Mouse (Mus musculus) hindbrain, postnatal 0 days (tissue): ENCODE measurements around the gene Ldlrad3. TPM values are rescaled to one million over a fixed set of nuclear protein-coding genes. Genes with fewer than 3 reads are reported as not detected.

Source experiments
- ATAC-seq: fragments of 200-750 bp; cut with Nextera tagmentation; 2 replicates; pipeline ENCODE4 v1.8.0; 2017; ENCODE audit warnings: mild to moderate bottlenecking, moderate TSS enrichment, moderate library complexity
- DNase-seq: peaks from one replicate; pipeline ENCODE4 v3.0.0-alpha.2; 2015; ENCODE audit warnings: low spot score
- H3K27ac ChIP-seq: fragments of 300-500 bp; sonication (generic); 2 replicates; pipeline ENCODE4 v1.5.1; 2014; ENCODE audit warnings: mild to moderate bottlenecking
- H3K27me3 ChIP-seq: fragments of 300-500 bp; sonication (generic); 2 replicates; pipeline ENCODE4 v1.6.1; 2014; ENCODE audit warnings: low read length, mixed read lengths; ENCODE audit not compliant: insufficient read depth
- H3K36me3 ChIP-seq: fragments of 300-500 bp; sonication (generic); 2 replicates; pipeline ENCODE4 v1.6.1; 2014; ENCODE audit warnings: low read length, mixed read lengths; ENCODE audit not compliant: insufficient read depth
- H3K4me1 ChIP-seq: fragments of 300-500 bp; sonication (generic); 2 replicates; pipeline ENCODE4 v1.6.1; 2014; ENCODE audit warnings: antibody characterized with exemption, low read length, mixed read lengths; ENCODE audit not compliant: insufficient read depth
- H3K4me2 ChIP-seq: fragments of 300-500 bp; sonication (generic); 2 replicates; pipeline ENCODE4 v1.6.1; 2014; ENCODE audit warnings: low read depth, mild to moderate bottlenecking, low read length, moderate library complexity, mixed read lengths
- H3K4me3 ChIP-seq: fragments of 300-500 bp; sonication (generic); 2 replicates; pipeline ENCODE4 v1.5.1; 2014; ENCODE audit warnings: low read length
- H3K9ac ChIP-seq: fragments of 300-500 bp; sonication (generic); replicated peaks from 2 replicates; pipeline ENCODE4 v1.6.1; 2014; ENCODE audit warnings: mild to moderate bottlenecking, low read length, moderate library complexity, mixed read lengths
- H3K9me3 ChIP-seq: fragments of 300-500 bp; sonication (generic); 2 replicates; pipeline ENCODE4 v1.6.1; 2016; ENCODE audit warnings: low read length, mixed read lengths
- CTCF ChIP-seq: IDR thresholded peaks from 2 replicates; pipeline ENCODE4 v1.5.1; 2016; ENCODE audit warnings: antibody characterized with exemption, control low read depth, low read depth
- WGBS: fragments of 180-500 bp; shearing (Covaris S2); extraction: QIAGEN DNeasy Blood & Tissue Kit; methylation state at CpG from one replicate; pipeline ENCODE4 v1.1.7; 2014; 5-methylcytosine and 5-hydroxymethylcytosine counted together
- polyA plus RNA-seq: library from polyadenylated mRNA; unstranded; fragments of >200 nt; fragmentation: Nextera tagmentation; extraction: Ambion mirVana; gene quantifications from 2 replicates; pipeline ENCODE4 v1.2.1, GENCODE M21; 2015
- total RNA-seq: library from RNA; depleted of rRNA; stranded (reverse); fragments of >200 nt; gene quantifications from 2 replicates; pipeline ENCODE4 v1.2.3, GENCODE M21; 2014

Gene Ldlrad3
- total and polyA plus RNA-seq, 2 experiments from 2014 or later: 21.6 to 32.4 TPM

GRCm38 (mm10) chr2:102130198-102130845, 55.9 kb downstream of the Ldlrad3 start:
- Histone ChIP-seq H3K27ac (peak overlapping the region; percentile 36), H3K9ac (no peak overlapping the region), H3K4me2 (no peak overlapping the region), H3K4me3 (no peak overlapping the region), H3K36me3 (no peaks in the 10 kb centered on the region), H3K27me3 (no peaks in the 10 kb centered on the region), H3K9me3 (no peaks in the 10 kb centered on the region), H3K4me1 (peaks cover 20% of the 10 kb centered on the region)
- DNase-seq (peak; percentile 76), ATAC-seq (peak; percentile 78)
- no peak for TF ChIP-seq CTCF
- whole genome bisulfite sequencing: 45% methylated on average over 8 of the region's 8 CpGs

- no peaks in the 10 kb centered on the region for H3K9me3 ChIP-seq
- H3K4me1 ChIP-seq: peaks cover 14% of the 10 kb centered on the region
- H3K27ac ChIP-seq: peak overlapping the region; percentile 3; the same call in 1 of the 2 replicates
- ATAC-seq: no peak
- no peak for TF ChIP-seq CTCF
- no peak overlapping the region for H3K9ac ChIP-seq
- DNase-seq: no peak
- H3K4me2 ChIP-seq: no peak overlapping the region
- H3K27me3 ChIP-seq: no peaks in the 10 kb centered on the region
- 95% methylated on average over 4 of the region's 4 CpGs for WGBS
- H3K36me3 ChIP-seq: no peaks in the 10 kb centered on the region
- no peak overlapping the region for H3K4me3 ChIP-seq
Observed at GRCm38 (mm10) chr2:102129235-102129634, 57.0 kb downstream of the Ldlrad3 start.

DNA sequence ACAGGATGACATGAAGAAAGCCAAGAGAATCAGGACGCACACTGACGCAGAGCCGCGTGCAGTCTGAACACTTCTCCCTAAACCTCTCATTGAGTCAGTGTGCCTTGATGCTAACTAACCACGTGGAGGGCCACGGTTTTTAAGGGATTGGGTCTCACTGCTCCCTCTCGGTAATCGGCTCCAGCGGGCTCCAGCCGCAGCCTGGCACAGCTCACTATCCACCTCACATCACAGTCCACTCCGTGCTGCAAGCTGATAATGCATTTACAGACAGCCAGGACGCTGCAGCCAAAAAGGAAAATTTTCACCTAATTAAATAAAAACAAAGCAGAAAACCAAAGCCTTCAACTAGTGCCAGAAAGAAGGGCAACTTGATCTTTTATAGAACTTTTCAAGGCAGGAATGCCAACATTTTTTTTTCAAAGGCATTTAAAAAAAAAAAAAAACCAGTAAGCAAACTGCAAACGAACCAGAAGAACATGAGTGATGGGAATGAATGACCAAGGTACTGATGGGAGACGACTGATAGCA, 57.6 kb downstream of the Ldlrad3 start:
- ATAC-seq: peak; percentile 14

GRCm38 (mm10) chr2:102127791-102128387, 58.3 kb downstream of the Ldlrad3 start:
- Histone ChIP-seq H3K27ac (peak overlapping the region; percentile 3; the same call in 1 of the 2 replicates), H3K9ac (no peak overlapping the region), H3K36me3 (no peaks in the 10 kb centered on the region), H3K4me3 (no peak overlapping the region), H3K4me1 (peaks cover 14% of the 10 kb centered on the region), H3K4me2 (no peak overlapping the region), H3K27me3 (no peaks in the 10 kb centered on the region), H3K9me3 (no peaks in the 10 kb centered on the region)
- ATAC-seq (no peak), DNase-seq (no peak)
- WGBS: 65% methylated on average over 8 of the region's 8 CpGs
- TF ChIP-seq CTCF: no peak

More for the DNA sequence above, 57.6 kb downstream of the Ldlrad3 start:
- H3K27me3 ChIP-seq: no peaks in the 10 kb centered on the region
- WGBS: 42% methylated on average over 14 of the region's 14 CpGs
- H3K36me3 ChIP-seq: no peaks in the 10 kb centered on the region
- H3K27ac ChIP-seq: peak overlapping the region; percentile 3; the same call in 1 of the 2 replicates
- no peak for TF ChIP-seq CTCF
- no peak overlapping the region for H3K4me3 ChIP-seq
- H3K4me2 ChIP-seq: no peak overlapping the region
- H3K4me1 ChIP-seq: peaks cover 14% of the 10 kb centered on the region
- DNase-seq: peak; percentile 58
- H3K9ac ChIP-seq: no peak overlapping the region
- H3K9me3 ChIP-seq: no peaks in the 10 kb centered on the region

GRCm38 (mm10) chr2:102127221-102127620, 59.0 kb downstream of the Ldlrad3 start:
- Histone ChIP-seq H3K27ac (no peak overlapping the region), H3K4me1 (peaks cover 16% of the 10 kb centered on the region), H3K4me2 (no peak overlapping the region), H3K9ac (no peak overlapping the region), H3K36me3 (no peaks in the 10 kb centered on the region), H3K9me3 (no peaks in the 10 kb centered on the region), H3K27me3 (no peaks in the 10 kb centered on the region), H3K4me3 (no peak overlapping the region)
- ATAC-seq: no peak
- 74% methylated on average over 9 of the region's 9 CpGs for WGBS
- DNase-seq: no peak
- no peak for TF ChIP-seq CTCF

DNA sequence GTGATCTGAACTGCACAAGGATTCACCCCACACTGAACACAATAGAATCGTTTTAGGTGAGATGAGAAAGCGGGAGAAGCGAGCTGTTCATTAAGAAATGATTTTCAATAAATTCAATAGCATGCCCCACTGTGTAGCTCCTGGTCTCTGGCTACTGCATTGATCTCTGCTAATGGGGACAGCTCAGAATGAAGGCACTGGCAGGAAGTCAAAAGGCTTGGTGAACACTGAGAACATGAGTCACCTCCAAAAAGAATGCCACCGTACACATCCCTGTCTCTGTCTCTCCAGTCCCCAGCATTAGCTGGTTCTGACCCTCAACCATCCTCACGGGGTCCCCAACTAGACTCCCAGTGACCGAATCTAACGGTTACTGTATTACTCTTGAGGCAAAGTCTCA, 60.1 kb downstream of the Ldlrad3 start:
- H3K4me1 ChIP-seq: peaks cover 27% of the 10 kb centered on the region

GRCm38 (mm10) chr2:102125042-102125441, 61.1 kb downstream of the Ldlrad3 start:
- H3K27ac ChIP-seq: no peak overlapping the region
- no peak for DNase-seq
- H3K4me3 ChIP-seq: no peak overlapping the region
- WGBS: 71% methylated on average over 4 of the region's 4 CpGs
- H3K4me1 ChIP-seq: peaks cover 20% of the 10 kb centered on the region
- no peaks in the 10 kb centered on the region for H3K36me3 ChIP-seq
- no peak overlapping the region for H3K9ac ChIP-seq
- H3K27me3 ChIP-seq: no peaks in the 10 kb centered on the region
- no peak for TF ChIP-seq CTCF
- H3K9me3 ChIP-seq: no peaks in the 10 kb centered on the region
- no peak for ATAC-seq
- H3K4me2 ChIP-seq: no peak overlapping the region

More for the DNA sequence above, 60.1 kb downstream of the Ldlrad3 start:
- DNase-seq: no peak
- no peak for ATAC-seq
- no peak overlapping the region for H3K4me3 ChIP-seq
- 88% methylated on average over 7 of the region's 7 CpGs for WGBS
- H3K27me3 ChIP-seq: no peaks in the 10 kb centered on the region
- H3K36me3 ChIP-seq: no peaks in the 10 kb centered on the region
- H3K27ac ChIP-seq: no peak overlapping the region
- H3K4me2 ChIP-seq: no peak overlapping the region
- no peak overlapping the region for H3K9ac ChIP-seq
- TF ChIP-seq CTCF: no peak
- no peaks in the 10 kb centered on the region for H3K9me3 ChIP-seq
